Mouse (Mus musculus) kidney, postnatal 0 days (tissue): ENCODE results near the gene Gpc2. TPM values are rescaled to one million over a fixed set of nuclear protein-coding genes. Genes with fewer than 3 reads are reported as not detected.

Experiments
- ATAC-seq: fragments of 200-750 bp; cut with Nextera tagmentation; replicated peaks from 2 replicates; pipeline ENCODE4 v1.8.0; 2017; ENCODE audit warnings: low read depth, moderate number of reproducible peaks, moderate TSS enrichment, moderate library complexity; ENCODE audit not compliant: low FRiP score
- DNase-seq: peaks from one replicate; pipeline ENCODE4 v3.0.0-alpha.2; 2016; ENCODE audit warnings: low spot score
- H3K27ac ChIP-seq: fragments of 300-500 bp; sonication (generic); 2 replicates; pipeline ENCODE4 v1.5.1; 2014; ENCODE audit warnings: mild to moderate bottlenecking
- H3K27me3 ChIP-seq: fragments of 300-500 bp; sonication (generic); 2 replicates; pipeline ENCODE4 v1.6.1; 2014; ENCODE audit warnings: low read length, mixed read lengths; ENCODE audit not compliant: insufficient read depth
- H3K36me3 ChIP-seq: fragments of 300-500 bp; sonication (generic); 2 replicates; pipeline ENCODE4 v1.6.1; 2014; ENCODE audit warnings: low read length, mixed read lengths; ENCODE audit not compliant: insufficient read depth
- H3K4me1 ChIP-seq: fragments of 300-500 bp; sonication (generic); replicated peaks from 2 replicates; pipeline ENCODE4 v1.6.1; 2014; ENCODE audit warnings: antibody characterized with exemption, low read length, mixed read lengths; ENCODE audit not compliant: insufficient read depth
- H3K4me2 ChIP-seq: fragments of 300-500 bp; sonication (generic); 2 replicates; pipeline ENCODE4 v1.6.1; 2014; ENCODE audit warnings: mild to moderate bottlenecking, low read length, moderate library complexity, mixed read lengths
- H3K4me3 ChIP-seq: fragments of 300-500 bp; sonication (generic); replicated peaks from 2 replicates; pipeline ENCODE4 v1.5.1; 2014; ENCODE audit warnings: low read depth, low read length
- H3K9ac ChIP-seq: fragments of 300-500 bp; sonication (generic); 2 replicates; pipeline ENCODE4 v1.6.1; 2014; ENCODE audit warnings: low read depth, low read length
- H3K9me3 ChIP-seq: fragments of 300-500 bp; sonication (generic); replicated peaks from 2 replicates; pipeline ENCODE4 v1.6.1; 2016; ENCODE audit warnings: low read length, inconsistent platforms, mixed read lengths
- CTCF ChIP-seq: IDR thresholded peaks from 2 replicates; pipeline ENCODE4 v1.5.1; 2016; ENCODE audit warnings: antibody characterized with exemption, low read depth, mild to moderate bottlenecking, moderate library complexity
- WGBS: fragments of 180-500 bp; shearing (Covaris S2); extraction: QIAGEN DNeasy Blood & Tissue Kit; methylation state at CpG from one replicate; pipeline ENCODE4 v1.1.7; 2014; 5-methylcytosine and 5-hydroxymethylcytosine counted together
- polyA plus RNA-seq: library from polyadenylated mRNA; unstranded; fragments of >200 nt; fragmentation: Nextera tagmentation; extraction: Ambion mirVana; gene quantifications from 2 replicates; pipeline ENCODE4 v1.2.1, GENCODE M21; 2015

The Gpc2 gene
- polyA plus RNA-seq, 1 experiment from 2014 or later = 8.1 TPM

GRCm38 (mm10) chr5:138255353-138256093 lies 24.3 kb downstream of the Gpc2 start, which contains the start of gene Lamtor4:
Lamtor4 (plus strand) TSS chr5:138255482.
- peak within 1 kb of the TSS; percentile 63 for H3K9ac ChIP-seq
- H3K4me1 ChIP-seq = 0 out of 2 replicates have a peak, but pooled peaks cover 4% of the 10 kb centered on the region

GRCm38 (mm10) chr5:138253061-138253460 lies 26.7 kb downstream of the Gpc2 start:
- H3K4me1 ChIP-seq = 0 out of 2 replicates have a peak, but pooled peaks cover 4% of the 10 kb centered on the region
- no peak for TF ChIP-seq CTCF
- H3K4me2 ChIP-seq = no peak overlapping the region
- H3K9me3 ChIP-seq = no peaks in the 10 kb centered on the region
- H3K27ac ChIP-seq = no peak overlapping the region
- no peak overlapping the region for H3K9ac ChIP-seq
- no peaks in the 10 kb centered on the region for H3K36me3 ChIP-seq
- WGBS = 94% methylated on average over 3 of the region's 3 CpGs
- no peaks in the 10 kb centered on the region for H3K27me3 ChIP-seq
- no peak overlapping the region for H3K4me3 ChIP-seq
- ATAC-seq (no peak), DNase-seq (no peak)

More at GRCm38 (mm10) chr5:138255353-138256093, 24.3 kb downstream of the Gpc2 start, which contains the start of gene Lamtor4:
- peak within 1 kb of the TSS; percentile 71 for H3K4me2 ChIP-seq
- H3K36me3 ChIP-seq = peaks cover 13% of the 10 kb centered on the region
- peak; percentile 58 for TF ChIP-seq CTCF
- under 1% methylated on average over 38 of the region's 38 CpGs for WGBS
- H3K27me3 ChIP-seq = no peaks in the 10 kb centered on the region
- H3K27ac ChIP-seq = peak within 1 kb of the TSS; percentile 68
- peak within 1 kb of the TSS; percentile 63 for H3K4me3 ChIP-seq
- DNase-seq = peak; percentile 98
- no peaks in the 10 kb centered on the region for H3K9me3 ChIP-seq
- peak; percentile 100 for ATAC-seq

DNA sequence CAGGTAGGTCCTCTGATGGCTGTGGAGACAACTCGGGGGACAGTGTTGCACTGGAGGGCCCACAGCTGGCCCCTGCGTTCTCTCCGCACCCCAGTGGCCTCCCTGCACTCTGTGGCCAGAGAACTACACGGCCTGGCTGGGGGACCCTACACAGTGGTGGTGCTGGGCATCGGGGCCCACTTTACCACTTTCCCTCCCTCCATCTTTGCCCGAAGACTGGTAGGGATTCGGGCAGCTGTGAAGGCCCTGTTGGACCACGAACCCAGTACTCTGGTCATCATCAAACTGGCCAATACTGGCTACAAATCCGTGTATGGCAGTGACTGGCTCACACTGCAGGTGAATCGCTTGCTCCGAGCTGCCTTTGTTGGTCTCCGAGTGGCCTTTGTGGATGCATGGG lies 28.7 kb downstream of the Gpc2 start:
- ATAC-seq (no peak), DNase-seq (no peak)
- Histone ChIP-seq H3K4me1 (0 out of 2 replicates have a peak, but pooled peaks cover 4% of the 10 kb centered on the region), H3K27ac (no peak overlapping the region), H3K36me3 (no peaks in the 10 kb centered on the region), H3K4me2 (no peak overlapping the region), H3K27me3 (no peaks in the 10 kb centered on the region), H3K9ac (no peak overlapping the region), H3K4me3 (no peak overlapping the region), H3K9me3 (no peaks in the 10 kb centered on the region)
- WGBS = 85% methylated on average over 12 of the region's 12 CpGs
- no peak for TF ChIP-seq CTCF

DNA sequence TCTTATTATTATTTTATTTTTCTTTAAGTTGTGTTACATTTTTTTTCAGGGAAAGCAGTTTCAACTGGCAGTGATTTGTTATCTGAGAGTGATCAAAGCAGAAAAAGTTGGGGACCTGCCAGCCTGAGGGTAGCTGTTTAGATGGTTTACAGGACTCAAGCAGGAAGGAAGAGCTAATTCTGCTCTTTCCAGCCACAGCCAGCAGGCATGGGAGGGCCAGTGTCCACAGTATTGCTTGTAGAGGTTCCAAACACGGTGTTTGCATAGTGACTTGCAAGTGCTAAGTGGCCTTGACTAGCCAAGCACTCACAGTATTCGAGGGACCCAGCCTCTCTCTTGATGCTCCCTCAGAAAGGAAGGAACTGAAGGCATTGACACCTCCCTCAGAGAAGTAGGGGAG lies 38.3 kb downstream of the Gpc2 start:
- Histone ChIP-seq H3K27ac (no peak overlapping the region), H3K9me3 (no peaks in the 10 kb centered on the region), H3K4me2 (no peak overlapping the region), H3K4me3 (no peak overlapping the region), H3K4me1 (no peaks in the 10 kb centered on the region), H3K27me3 (no peaks in the 10 kb centered on the region), H3K9ac (no peak overlapping the region), H3K36me3 (no peaks in the 10 kb centered on the region)
- no peak for DNase-seq
- no peak for ATAC-seq
- no peak for TF ChIP-seq CTCF
- 26% methylated on average over 2 of the region's 2 CpGs for WGBS

DNA sequence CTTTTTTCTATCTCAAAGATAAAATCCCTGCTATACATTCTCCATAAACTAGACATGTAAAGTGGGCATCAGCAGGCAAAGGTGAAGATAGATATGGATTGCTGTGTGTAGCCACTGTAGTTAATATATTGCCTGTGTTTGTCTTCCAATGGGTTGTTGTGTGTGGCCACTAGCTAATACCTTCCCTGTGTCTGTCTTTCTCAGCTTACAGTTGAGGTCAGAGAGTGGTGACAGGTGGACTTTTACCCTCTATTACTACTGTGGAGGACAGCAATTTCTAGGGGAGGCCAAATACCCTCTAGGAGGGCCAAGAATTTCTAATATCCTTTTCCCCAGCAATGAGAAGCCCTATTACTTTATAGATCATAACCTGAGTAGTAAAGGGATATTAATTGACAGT lies 45.6 kb downstream of the Gpc2 start:
- 0 out of 2 replicates have a peak overlapping the region, but pooled peaks have one; percentile 10 for H3K9ac ChIP-seq
- no peak for TF ChIP-seq CTCF
- no peaks in the 10 kb centered on the region for H3K27me3 ChIP-seq
- peak overlapping the region; percentile 70 for H3K27ac ChIP-seq
- no peaks in the 10 kb centered on the region for H3K9me3 ChIP-seq
- DNase-seq (no peak), ATAC-seq (no peak)
- no peak overlapping the region for H3K4me2 ChIP-seq
- no peaks in the 10 kb centered on the region for H3K4me1 ChIP-seq
- H3K4me3 ChIP-seq = no peak overlapping the region
- H3K36me3 ChIP-seq = no peaks in the 10 kb centered on the region

GRCm38 (mm10) chr5:138233778-138234177 lies 46.0 kb downstream of the Gpc2 start:
- ATAC-seq (no peak), DNase-seq (peak; percentile 8)
- no peaks in the 10 kb centered on the region for H3K27me3 ChIP-seq
- H3K9ac ChIP-seq = no peak overlapping the region
- peak overlapping the region; percentile 70 for H3K27ac ChIP-seq
- no peaks in the 10 kb centered on the region for H3K4me1 ChIP-seq
- H3K36me3 ChIP-seq = no peaks in the 10 kb centered on the region
- TF ChIP-seq CTCF = no peak
- WGBS = 67% methylated on average over 2 of the region's 2 CpGs
- H3K4me3 ChIP-seq = no peak overlapping the region
- no peak overlapping the region for H3K4me2 ChIP-seq
- H3K9me3 ChIP-seq = no peaks in the 10 kb centered on the region
